7 mouse cellular contexts compared by ENCODE assay signal in genomic region chr19:5474281-5475068, GRCm38 (mm10). TPM values are rescaled to one million over a fixed set of nuclear protein-coding genes. Genes with fewer than 3 reads are reported as not detected.
DNase-seq lines count a peak whose midpoint lies in the region; ATAC-seq lines count a peak whose summit lies in the region.

No protein-coding gene starts in this region.

- peaks cover 26% of the 10 kb centered on the region for H3K4me1 ChIP-seq in heart, embryonic 12.5 days (replicated peaks)
- peaks cover 23% of the 10 kb centered on the region for H3K4me1 ChIP-seq in midbrain, embryonic 15.5 days

- peak; percentile 42 for DNase-seq in urinary bladder, postnatal 25 days (ENCODE audit: low spot score)
- DNase-seq in urinary bladder, adult 2 months (ENCODE audit: low spot score), result no peak
- DNase-seq in cerebellum, postnatal 25 days, result peak; percentile 47 to 85
- DNase-seq in kidney, postnatal 4 days, result peak; percentile 75 to 82
- no peak for DNase-seq in spleen, postnatal 14 days (ENCODE audit: low spot score in 2 of 2)

- no peaks in the 10 kb centered on the region for H3K9me3 ChIP-seq in heart, embryonic 12.5 days (replicated peaks)
- H3K9me3 ChIP-seq in midbrain, embryonic 15.5 days, result no peaks in the 10 kb centered on the region

- H3K27me3 ChIP-seq in heart, embryonic 12.5 days (replicated peaks), result no peaks in the 10 kb centered on the region
- no peaks in the 10 kb centered on the region for H3K27me3 ChIP-seq in midbrain, embryonic 15.5 days (replicated peaks)

- peak overlapping the region; percentile 89 for H3K9ac ChIP-seq in heart, embryonic 12.5 days
- peak overlapping the region; percentile 51 for H3K9ac ChIP-seq in midbrain, embryonic 15.5 days

- H3K27ac ChIP-seq in heart, embryonic 12.5 days (ENCODE audit: poor library complexity, severe bottlenecking), result peak overlapping the region; percentile 86
- H3K27ac ChIP-seq in midbrain, embryonic 15.5 days, result peak overlapping the region; percentile 53

- peaks cover 23% of the 10 kb centered on the region for H3K36me3 ChIP-seq in heart, embryonic 12.5 days
- no peaks in the 10 kb centered on the region for H3K36me3 ChIP-seq in midbrain, embryonic 15.5 days (replicated peaks)

- H3K4me2 ChIP-seq in heart, embryonic 12.5 days, result peak overlapping the region; percentile 82
- peak overlapping the region; percentile 87 for H3K4me2 ChIP-seq in midbrain, embryonic 15.5 days

- peak; percentile 65 for ATAC-seq in heart, embryonic 12.5 days (ENCODE audit: insufficient number of reproducible peaks, low FRiP score)
- ATAC-seq in midbrain, embryonic 15.5 days (replicated peaks), result peak; percentile 70

- peak overlapping the region; percentile 74 for H3K4me3 ChIP-seq in heart, embryonic 12.5 days
- peak overlapping the region; percentile 51 for H3K4me3 ChIP-seq in midbrain, embryonic 15.5 days

- WGBS in heart, embryonic 12.5 days, result 1% methylated on average over 57 of the region's 68 CpGs
- under 1% methylated on average over 61 of the region's 68 CpGs for WGBS in midbrain, embryonic 15.5 days

RNA-seq across cellular contexts. Expression of gene Efemp2, which starts 0.7 kb away (rescaled TPM):
- polyA plus RNA-seq in urinary bladder, adult 2 months (2012; rRNA removed), result 77.3 and 86.8 TPM in 2 replicates
- 70.3 and 70.6 TPM in 2 replicates for polyA plus RNA-seq in heart, embryonic 12.5 days (2016; fragmentation: Nextera tagmentation; extraction: Ambion mirVana)
- 41.3 and 45.9 TPM in 2 replicates for polyA plus RNA-seq in midbrain, embryonic 15.5 days (2015; fragmentation: Nextera tagmentation; extraction: Ambion mirVana)

RNA-seq across cellular contexts. Expression of gene Ctsw, which starts 6.2 kb away (rescaled TPM):
- polyA plus RNA-seq in urinary bladder, adult 2 months (2012; rRNA removed), result 2.6 and 4.0 TPM in 2 replicates
- polyA plus RNA-seq in heart, embryonic 12.5 days (2016; fragmentation: Nextera tagmentation; extraction: Ambion mirVana), result 1.3 and 1.7 TPM in 2 replicates
- polyA plus RNA-seq in midbrain, embryonic 15.5 days (2015; fragmentation: Nextera tagmentation; extraction: Ambion mirVana), result 5.4 and 6.5 TPM in 2 replicates

RNA-seq across cellular contexts. Expression of gene Mus81, which starts 13.7 kb away (rescaled TPM):
- 23.3 and 32.8 TPM in 2 replicates for polyA plus RNA-seq in urinary bladder, adult 2 months (2012; rRNA removed)
- 33.2 and 37.6 TPM in 2 replicates for polyA plus RNA-seq in heart, embryonic 12.5 days (2016; fragmentation: Nextera tagmentation; extraction: Ambion mirVana)
- polyA plus RNA-seq in midbrain, embryonic 15.5 days (2015; fragmentation: Nextera tagmentation; extraction: Ambion mirVana), result 54.3 and 60.2 TPM in 2 replicates

RNA-seq across cellular contexts. Expression of gene Fibp, which starts 14.1 kb away (rescaled TPM):
- polyA plus RNA-seq in urinary bladder, adult 2 months (2012; rRNA removed), result 95.7 and 122 TPM in 2 replicates
- 81.9 and 85.4 TPM in 2 replicates for polyA plus RNA-seq in heart, embryonic 12.5 days (2016; fragmentation: Nextera tagmentation; extraction: Ambion mirVana)
- polyA plus RNA-seq in midbrain, embryonic 15.5 days (2015; fragmentation: Nextera tagmentation; extraction: Ambion mirVana), result 180 and 185 TPM in 2 replicates

RNA-seq across cellular contexts. Expression of gene Cfl1, which starts 15.8 kb away (rescaled TPM):
- 669 and 714 TPM in 2 replicates for polyA plus RNA-seq in urinary bladder, adult 2 months (2012; rRNA removed)
- 1,913 and 1,997 TPM in 2 replicates for polyA plus RNA-seq in heart, embryonic 12.5 days (2016; fragmentation: Nextera tagmentation; extraction: Ambion mirVana)
- 3,624 and 3,631 TPM in 2 replicates for polyA plus RNA-seq in midbrain, embryonic 15.5 days (2015; fragmentation: Nextera tagmentation; extraction: Ambion mirVana)

Comparison
In these comparisons a context has a peak if more than half of its experiments do, and no peak if none do; other contexts are left out.
1. DNase-seq: peak in urinary bladder, postnatal 25 days (single experiment), cerebellum, postnatal 25 days (2 of 2) and kidney, postnatal 4 days (2 of 2); none in urinary bladder, adult 2 months (single experiment) and spleen, postnatal 14 days (0 of 2).